Comparison of ENCODE assay signal across 27 mouse cellular contexts in genomic region chr15:50563611-50564010, GRCm38 (mm10).
A peak's percentile ranks its signal among the peaks of the same experiment; 100 is the strongest.
DNase-seq lines count a peak whose midpoint lies in the region; ATAC-seq and TF ChIP-seq lines count a peak whose summit lies in the region.
"Had no signal": no experiment of that assay in that cellular context is flagged by ENCODE, and none has a peak within 500 bp of the region (broad histone marks: within the 10 kb centered on the region; RNA-seq: fewer than 3 reads in every experiment).

No protein-coding gene starts in this region.

- DNase-seq in adrenal gland, postnatal 14 days = peak; percentile 18
- no peak for DNase-seq in adrenal gland, adult 8-10 months
- DNase-seq in hindbrain, postnatal 0 days (ENCODE audit: low spot score) = peak; percentile 23
- DNase-seq in lung, postnatal 10 days = peak; percentile 7
- no peak for DNase-seq in lung, adult 18-20 months
- DNase-seq in adipocyte (ENCODE audit: low spot score) = peak; percentile 55
- DNase-seq: cerebellum, adult 8-10 months; embryo, embryonic 11 days; gastrocnemius, postnatal 10 days; kidney, adult 9 months; kidney, postnatal 14 days; midbrain, embryonic 14.5 days; thymus, adult 18-20 months; thymus, postnatal 25 days had no signal

- no peak overlapping the region for H3K4me3 ChIP-seq in hindbrain, postnatal 0 days (ENCODE audit: low read length)
- H3K4me3 ChIP-seq in hindbrain, embryonic 16.5 days (ENCODE audit: low read length) = no peak overlapping the region
- H3K4me3 ChIP-seq: embryonic facial prominence, embryonic 15.5 days; forebrain, embryonic 12.5 days; heart, embryonic 13.5 days; hindbrain, embryonic 10.5 days; hindbrain, embryonic 15.5 days; intestine, embryonic 15.5 days; limb, embryonic 13.5 days had no signal

- no peak for ATAC-seq in hindbrain, postnatal 0 days
- ATAC-seq in hindbrain, embryonic 16.5 days = no peak
- ATAC-seq: intestine, embryonic 15.5 days; lung, postnatal 0 days; Patski had no signal

- H3K9ac ChIP-seq in hindbrain, postnatal 0 days (replicated peaks; ENCODE audit: low read length) = no peak overlapping the region
- no peak overlapping the region for H3K9ac ChIP-seq in hindbrain, embryonic 16.5 days (ENCODE audit: low read depth, low read length)
- H3K9ac ChIP-seq: embryonic facial prominence, embryonic 15.5 days; forebrain, embryonic 12.5 days; heart, embryonic 13.5 days; hindbrain, embryonic 15.5 days; intestine, embryonic 15.5 days; limb, embryonic 13.5 days had no signal

- no peak overlapping the region for H3K4me2 ChIP-seq in hindbrain, postnatal 0 days (ENCODE audit: low read depth, low read length)
- H3K4me2 ChIP-seq in hindbrain, embryonic 16.5 days (ENCODE audit: low read length) = no peak overlapping the region
- H3K4me2 ChIP-seq: embryonic facial prominence, embryonic 15.5 days; forebrain, embryonic 12.5 days; heart, embryonic 13.5 days; hindbrain, embryonic 15.5 days; intestine, embryonic 15.5 days; limb, embryonic 13.5 days; liver, embryonic 11.5 days had no signal

- no peak for TF ChIP-seq CTCF in hindbrain, postnatal 0 days (IDR thresholded peaks at IDR 0.05; ENCODE audit: low read depth)

- H3K9me3 ChIP-seq in hindbrain, postnatal 0 days (ENCODE audit: low read length) = no peaks in the 10 kb centered on the region
- no peaks in the 10 kb centered on the region for H3K9me3 ChIP-seq in hindbrain, embryonic 16.5 days (ENCODE audit: control insufficient read depth, low read length)
- H3K9me3 ChIP-seq: embryonic facial prominence, embryonic 15.5 days; forebrain, embryonic 12.5 days; heart, embryonic 13.5 days; hindbrain, embryonic 10.5 days; hindbrain, embryonic 15.5 days; intestine, embryonic 15.5 days; limb, embryonic 13.5 days had no signal

- no peaks in the 10 kb centered on the region for H3K27me3 ChIP-seq in hindbrain, postnatal 0 days (ENCODE audit: insufficient read depth, low read length)
- no peaks in the 10 kb centered on the region for H3K27me3 ChIP-seq in hindbrain, embryonic 16.5 days (replicated peaks; ENCODE audit: control insufficient read depth, insufficient read depth, low read length)
- H3K27me3 ChIP-seq: embryonic facial prominence, embryonic 15.5 days; forebrain, embryonic 12.5 days; heart, embryonic 13.5 days; hindbrain, embryonic 15.5 days; intestine, embryonic 15.5 days; limb, embryonic 13.5 days; Patski had no signal

- H3K4me1 ChIP-seq in hindbrain, postnatal 0 days (ENCODE audit: insufficient read depth, low read length) = no peaks in the 10 kb centered on the region
- no peaks in the 10 kb centered on the region for H3K4me1 ChIP-seq in hindbrain, embryonic 16.5 days (ENCODE audit: control insufficient read depth, insufficient read depth, low read depth, low read length)
- H3K4me1 ChIP-seq: embryonic facial prominence, embryonic 15.5 days; forebrain, embryonic 12.5 days; heart, embryonic 13.5 days; hindbrain, embryonic 10.5 days; hindbrain, embryonic 15.5 days; intestine, embryonic 15.5 days; limb, embryonic 13.5 days had no signal

- no peak overlapping the region for H3K27ac ChIP-seq in hindbrain, postnatal 0 days
- no peak overlapping the region for H3K27ac ChIP-seq in hindbrain, embryonic 16.5 days (ENCODE audit: low read depth, low read length)
- H3K27ac ChIP-seq: embryonic facial prominence, embryonic 15.5 days; forebrain, embryonic 12.5 days; heart, embryonic 13.5 days; hindbrain, embryonic 10.5 days; hindbrain, embryonic 15.5 days; intestine, embryonic 15.5 days; limb, embryonic 13.5 days; stomach, postnatal 0 days had no signal

- H3K36me3 ChIP-seq in hindbrain, postnatal 0 days (ENCODE audit: insufficient read depth, low read length) = no peaks in the 10 kb centered on the region
- H3K36me3 ChIP-seq in hindbrain, embryonic 16.5 days (ENCODE audit: control insufficient read depth, insufficient read depth, low read length) = no peaks in the 10 kb centered on the region
- H3K36me3 ChIP-seq: embryonic facial prominence, embryonic 15.5 days; forebrain, embryonic 12.5 days; G1E; heart, embryonic 13.5 days; hindbrain, embryonic 10.5 days; hindbrain, embryonic 15.5 days; intestine, embryonic 15.5 days; limb, embryonic 13.5 days had no signal

- 62% methylated on average over 3 of the region's 3 CpGs for WGBS in hindbrain, postnatal 0 days
- WGBS in hindbrain, embryonic 16.5 days = 74% methylated on average over 3 of the region's 3 CpGs

Comparison
In these comparisons a context has a peak if more than half of its experiments do, and no peak if none do; other contexts are left out.
1. DNase-seq: peak in adrenal gland, postnatal 14 days (single experiment), hindbrain, postnatal 0 days (single experiment), lung, postnatal 10 days (single experiment) and adipocyte (single experiment); none in adrenal gland, adult 8-10 months (single experiment) and lung, adult 18-20 months (0 of 2).